Mouse (Mus musculus) urinary bladder, postnatal 14 days (tissue): ENCODE measurements around the gene Ttc3.
"Not testable (repeated sequence)": the region's sequence is repeated elsewhere in the genome, so short reads cannot be mapped to it uniquely, and the experiment has no call there.

Experiments
- DNase-seq: peaks from one replicate; pipeline ENCODE4 v3.0.0; 2021; ENCODE audit warnings: low spot score

Gene Ttc3

GRCm38 (mm10) chr16:94435495-94436234 is 65.2 kb downstream of the Ttc3 start:
- no peak for DNase-seq

DNA sequence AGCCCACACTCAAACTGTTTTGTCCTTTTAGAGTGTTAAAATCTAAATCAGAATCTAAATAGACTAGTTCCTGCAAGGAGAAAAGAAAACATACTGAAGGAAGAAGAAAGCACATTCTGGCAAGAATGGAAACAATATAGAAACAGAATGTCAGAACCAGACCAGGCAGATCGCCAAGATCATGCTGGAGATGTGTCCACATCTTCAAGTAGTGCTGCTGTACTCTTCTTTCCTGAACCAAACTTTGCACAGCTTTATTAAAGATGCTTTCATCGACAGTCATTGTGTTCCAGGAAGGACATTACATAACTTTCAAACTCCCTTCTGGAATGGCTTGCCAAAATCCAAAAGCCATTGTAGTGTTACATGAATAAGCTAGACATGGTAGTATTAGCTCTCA is 66.4 kb downstream of the Ttc3 start:
- DNase-seq, result no peak

- no peak for DNase-seq
Observed at GRCm38 (mm10) chr16:94441361-94441760, 70.9 kb downstream of the Ttc3 start.

DNA sequence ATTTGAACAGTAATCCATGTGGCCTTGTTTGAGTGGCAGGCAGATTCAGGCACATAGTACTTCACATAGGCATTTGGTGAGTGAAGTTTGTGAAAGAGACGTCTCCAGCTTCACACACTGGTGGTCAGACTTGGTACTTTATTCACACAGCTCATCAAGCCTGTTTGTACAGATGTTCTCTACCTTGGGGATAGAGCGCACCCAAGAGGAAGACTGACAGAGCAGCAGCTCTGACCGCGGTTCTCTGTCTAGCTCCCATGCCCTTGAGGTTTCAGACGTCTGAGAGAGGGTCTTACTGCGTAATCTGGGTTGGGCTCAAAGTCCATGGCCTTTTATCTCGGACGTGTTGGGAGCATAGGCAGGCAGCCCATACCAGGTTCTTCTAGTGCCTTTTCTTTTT is 78.7 kb downstream of the Ttc3 start:
- DNase-seq, result no peak

GRCm38 (mm10) chr16:94449632-94450031 is 79.2 kb downstream of the Ttc3 start:
- peak; percentile 19 for DNase-seq

GRCm38 (mm10) chr16:94451545-94452488 is 81.4 kb downstream of the Ttc3 start:
- DNase-seq, result no peak

- no peak for DNase-seq
Observed at GRCm38 (mm10) chr16:94452768-94453167, 82.3 kb downstream of the Ttc3 start.

- no peak for DNase-seq
Observed at GRCm38 (mm10) chr16:94454146-94454545, 83.7 kb downstream of the Ttc3 start.

GRCm38 (mm10) chr16:94464067-94464466 is 93.6 kb downstream of the Ttc3 start:
- DNase-seq, result no peak

GRCm38 (mm10) chr16:94465900-94466299 is 95.5 kb downstream of the Ttc3 start:
- no peak for DNase-seq

GRCm38 (mm10) chr16:94466317-94466716 is 95.9 kb downstream of the Ttc3 start:
- DNase-seq, result not testable (repeated sequence)

DNA sequence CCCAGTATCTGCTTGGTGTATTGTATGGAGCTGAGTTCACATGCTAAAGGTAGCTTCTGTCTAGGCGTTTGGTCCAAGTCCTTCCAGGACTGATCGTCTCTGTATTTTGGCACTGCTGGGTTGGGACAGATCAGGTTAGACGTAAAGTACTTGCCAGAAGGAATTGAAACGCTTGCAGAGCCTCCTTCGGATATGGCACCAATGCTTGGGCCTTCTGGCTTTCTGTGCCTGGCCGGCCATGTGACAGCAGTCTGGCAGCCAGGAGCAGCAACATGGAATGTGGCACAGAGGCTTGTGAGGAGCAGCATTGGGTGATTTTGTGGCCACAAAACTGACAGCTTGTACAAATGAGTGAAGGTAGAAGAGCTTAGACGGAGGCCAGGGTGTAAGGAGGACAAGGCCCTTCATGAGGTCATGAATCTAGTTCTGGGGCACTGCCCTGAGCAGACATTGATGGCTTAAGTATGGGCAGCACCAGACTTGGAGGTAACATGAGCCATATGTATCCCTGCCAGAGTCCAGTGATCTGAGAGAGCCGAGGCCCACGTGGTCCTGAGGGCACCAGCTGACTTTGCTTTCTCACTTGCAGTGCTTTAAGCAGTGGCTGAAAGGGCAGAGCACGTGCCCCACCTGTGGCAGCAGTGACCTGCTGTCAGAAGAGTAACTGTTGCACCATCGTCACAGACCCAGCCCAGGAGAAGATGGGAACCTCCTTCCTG is 97.1 kb downstream of the Ttc3 start:
- DNase-seq, result no peak

GRCm38 (mm10) chr16:94468391-94468790 is 98.0 kb downstream of the Ttc3 start:
- DNase-seq, result no peak

GRCm38 (mm10) chr16:94472515-94472951 is 102.1 kb downstream of the Ttc3 start:
- DNase-seq, result peak; percentile 18

- no peak for DNase-seq
Observed at GRCm38 (mm10) chr16:94473086-94473822, 102.8 kb downstream of the Ttc3 start.

GRCm38 (mm10) chr16:94484752-94485535 is 114.5 kb downstream of the Ttc3 start:
- no peak for DNase-seq

DNA sequence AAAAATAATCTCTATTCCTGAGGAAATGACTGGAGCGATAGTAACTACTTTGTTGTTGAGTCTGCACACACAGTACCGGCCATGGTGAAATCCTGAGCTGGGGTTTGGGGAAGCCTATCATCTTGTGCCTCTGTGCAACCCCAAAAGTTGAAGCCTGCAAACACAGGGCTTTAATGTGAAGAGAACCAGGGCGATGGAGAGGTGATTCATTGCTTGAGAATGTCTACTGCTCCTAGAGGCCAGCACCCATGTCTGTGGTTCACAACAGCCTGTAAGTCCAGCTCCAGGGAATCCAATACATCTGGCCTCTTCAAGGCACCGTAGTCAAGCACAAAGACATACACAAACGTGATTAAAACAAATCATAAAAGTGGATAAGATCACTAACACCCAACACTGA is 116.9 kb downstream of the Ttc3 start:
- no peak for DNase-seq

DNA sequence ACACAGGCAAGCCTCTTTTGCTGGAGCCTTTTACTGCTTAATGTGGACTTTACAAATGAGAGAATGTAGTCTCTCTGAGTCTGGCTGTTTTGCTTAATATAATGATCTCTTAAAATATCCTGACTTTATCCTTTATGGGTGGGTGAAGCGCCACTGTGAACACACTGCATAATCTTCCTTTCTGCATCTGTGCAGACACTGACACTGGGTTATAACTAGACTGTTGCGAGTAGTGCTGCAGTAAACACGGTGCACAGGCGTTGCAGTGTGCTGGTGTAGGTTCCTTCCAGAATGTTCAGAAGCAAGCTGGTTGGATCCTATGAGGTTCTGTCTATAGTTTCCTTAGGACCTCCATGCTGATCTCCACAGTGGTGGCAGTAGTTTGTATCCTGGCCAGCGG is 118.9 kb downstream of the Ttc3 start:
- DNase-seq, result no peak

DNA sequence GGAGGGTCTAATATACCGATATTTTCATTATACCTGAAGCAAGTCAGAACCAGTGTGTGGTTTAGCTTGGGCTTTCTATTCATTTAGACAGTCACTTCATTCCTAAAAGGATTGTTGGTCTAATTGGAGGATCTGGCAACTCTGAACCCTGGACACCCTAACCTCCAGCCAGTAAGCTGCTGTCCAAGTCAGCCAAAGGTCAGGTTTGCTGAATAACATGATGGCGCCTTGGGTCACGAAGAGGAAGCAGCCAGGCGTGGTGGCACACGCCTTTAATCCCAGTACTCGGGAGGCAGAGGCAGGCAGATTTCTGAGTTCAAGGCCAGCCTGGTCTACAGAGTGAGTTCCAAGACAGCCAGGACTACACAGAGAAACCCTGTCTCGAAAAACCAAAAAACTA is 126.8 kb downstream of the Ttc3 start:
- not testable (repeated sequence) for DNase-seq

DNA sequence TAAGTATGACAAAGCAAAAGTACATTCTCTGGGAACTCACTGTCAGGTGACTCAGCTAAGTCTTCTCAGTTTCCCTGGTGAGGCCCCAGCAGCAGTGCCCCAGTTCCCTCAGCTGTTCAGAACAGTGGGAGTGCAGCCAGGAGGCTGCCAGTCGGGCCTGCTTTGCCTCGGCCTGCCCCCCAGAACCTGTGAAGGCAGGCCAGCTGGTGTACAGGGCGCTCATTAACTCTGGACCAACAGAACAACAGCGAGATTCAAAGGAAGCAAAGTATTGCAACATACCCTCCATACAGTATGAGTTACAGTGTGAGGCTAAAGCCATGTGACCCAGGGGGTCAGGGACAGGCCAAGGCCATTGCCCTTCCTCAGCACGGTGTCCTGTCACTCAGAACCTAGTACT is 127.5 kb downstream of the Ttc3 start:
- DNase-seq, result peak; percentile 58

- no peak for DNase-seq
Observed at GRCm38 (mm10) chr16:94504192-94504591, 133.8 kb downstream of the Ttc3 start.
